Mouse (Mus musculus) MEL (cell line): Measurements from ENCODE around the gene Lypd4. TPM values are rescaled to one million over a fixed set of nuclear protein-coding genes. Genes with fewer than 3 reads are reported as not detected.

Experiments used
- DNase-seq: peaks from one replicate; pipeline ENCODE4 v3.0.0; 2011; ENCODE audit warnings: low read depth, low spot score
- H3K27ac ChIP-seq: 2 replicates; pipeline ENCODE4 v1.5.1; 2012; ENCODE audit warnings: low read depth, mild to moderate bottlenecking, control low read depth, low read length, moderate library complexity; ENCODE audit not compliant: control insufficient read depth
- H3K27me3 ChIP-seq, 2 experiments: fragments of 150-350 bp in 1 of 2; sonication (generic) in 1 of 2; 2 replicates each; pipeline ENCODE4 v1.6.1; 2012; ENCODE audit warnings: low read length in 2 of 2, mild to moderate bottlenecking in 2 of 2, improper control_type of control experiment in 1 of 2, moderate library complexity in 1 of 2; ENCODE audit not compliant: insufficient read depth in 2 of 2, control insufficient read depth in 1 of 2
- H3K36me3 ChIP-seq, 2 experiments: 2 replicates each; pipeline ENCODE4 v1.6.1; 2012 to 2014; ENCODE audit warnings: low read length in 2 of 2, improper control_type of control experiment in 1 of 2, inconsistent platforms in 1 of 2, mild to moderate bottlenecking in 1 of 2; ENCODE audit not compliant: insufficient read depth in 2 of 2, control insufficient read depth in 1 of 2
- H3K4me1 ChIP-seq, 2 experiments: fragments of 150-350 bp in 1 of 2; sonication (generic) in 1 of 2; 2 replicates each; pipeline ENCODE4 v1.6.1; 2012; ENCODE audit warnings: low read length in 2 of 2, improper control_type of control experiment in 1 of 2, mild to moderate bottlenecking in 1 of 2; ENCODE audit not compliant: insufficient read depth in 2 of 2, control insufficient read depth in 1 of 2
- H3K4me3 ChIP-seq, 2 experiments: fragments of 150-350 bp in 1 of 2; sonication (generic) in 1 of 2; 2 replicates each; pipeline ENCODE4 v1.5.1; 2012; ENCODE audit warnings: low read depth in 2 of 2, low read length in 2 of 2, mild to moderate bottlenecking in 2 of 2, moderate library complexity in 2 of 2, control low read depth in 1 of 2, improper control_type of control experiment in 1 of 2; ENCODE audit not compliant: control insufficient read depth in 1 of 2, insufficient read depth in 1 of 2
- H3K79me2 ChIP-seq: 2 replicates; pipeline ENCODE4 v1.6.1; 2012; ENCODE audit warnings: mild to moderate bottlenecking, low read length, moderate library complexity; ENCODE audit not compliant: control insufficient read depth, poor library complexity, insufficient read depth
- H3K9ac ChIP-seq: 2 replicates; pipeline ENCODE4 v1.6.1; 2012; ENCODE audit warnings: low read depth, mild to moderate bottlenecking, control low read depth, low read length, moderate library complexity; ENCODE audit not compliant: control insufficient read depth, poor library complexity, severe bottlenecking
- H3K9me3 ChIP-seq: fragments of 150-350 bp; sonication (generic); replicated peaks from 2 replicates; pipeline ENCODE4 v1.6.1; 2012; ENCODE audit warnings: mild to moderate bottlenecking, low read length, improper control_type of control experiment, moderate library complexity; ENCODE audit not compliant: insufficient read depth
- CHD1 ChIP-seq: IDR thresholded peaks from 2 replicates; pipeline ENCODE4 v1.6.1; 2012; ENCODE audit warnings: low read depth, mild to moderate bottlenecking, inconsistent platforms, low read length, improper control_type of control experiment
- ETS1 ChIP-seq: IDR thresholded peaks from 2 replicates; pipeline ENCODE4 v1.6.1; 2012; ENCODE audit warnings: low read depth, mild to moderate bottlenecking, inconsistent platforms, low read length, improper control_type of control experiment, moderate library complexity
- GABPA ChIP-seq: IDR thresholded peaks from 2 replicates; pipeline ENCODE4 v1.6.1; 2012; ENCODE audit warnings: low read depth, mild to moderate bottlenecking, inconsistent platforms, low read length, improper control_type of control experiment, moderate library complexity
- KAT2A ChIP-seq: conservative IDR thresholded peaks from 2 replicates; pipeline ENCODE4 v1.6.1; 2012; ENCODE audit warnings: low read depth, low read length, improper control_type of control experiment, inconsistent platforms
- MAX ChIP-seq: IDR thresholded peaks from 2 replicates; pipeline ENCODE4 v1.6.1; 2011; ENCODE audit warnings: low read length, improper control_type of control experiment
- MEF2A ChIP-seq: IDR thresholded peaks from 2 replicates; pipeline ENCODE4 v1.6.1; 2014; ENCODE audit warnings: low read depth, mild to moderate bottlenecking, inconsistent platforms, low read length, improper control_type of control experiment; ENCODE audit not compliant: poor library complexity, insufficient replicate concordance, severe bottlenecking; ENCODE audit errors: extremely low read depth
- POLR2AphosphoS5 ChIP-seq: IDR thresholded peaks from 2 replicates; pipeline ENCODE4 v1.6.1; 2012; ENCODE audit warnings: low read depth, borderline replicate concordance, mild to moderate bottlenecking, inconsistent platforms, low read length, moderate library complexity, mixed read lengths
- RAD21 ChIP-seq: IDR thresholded peaks from 2 replicates; pipeline ENCODE4 v1.6.1; 2011; ENCODE audit warnings: mild to moderate bottlenecking, low read depth, low read length, improper control_type of control experiment
- TCF12 ChIP-seq: IDR thresholded peaks from 2 replicates; pipeline ENCODE4 v1.6.1; 2014; ENCODE audit warnings: low read depth, mild to moderate bottlenecking, inconsistent platforms, low read length, improper control_type of control experiment, moderate library complexity
- USF1 ChIP-seq: IDR thresholded peaks from 2 replicates; pipeline ENCODE4 v1.6.1; 2014; ENCODE audit warnings: low read depth, mild to moderate bottlenecking, inconsistent platforms, low read length, improper control_type of control experiment, moderate library complexity
- ZKSCAN1 ChIP-seq: IDR thresholded peaks from 2 replicates; pipeline ENCODE4 v1.6.1; 2012; ENCODE audit warnings: low read depth, mild to moderate bottlenecking, inconsistent platforms, low read length, improper control_type of control experiment, moderate library complexity
- ZMIZ1 ChIP-seq: IDR thresholded peaks from 2 replicates; pipeline ENCODE4 v1.6.1; 2012; ENCODE audit warnings: low read depth, mild to moderate bottlenecking, inconsistent platforms, low read length, improper control_type of control experiment, moderate library complexity
- polyA plus RNA-seq, 2 experiments: library from polyadenylated mRNA; stranded (reverse) in 1 of 2; unstranded in 1 of 2; fragments of >175 nt in 1 of 2; fragments of >200 nt in 1 of 2; gene quantifications; 2 replicates each; pipeline versions ENCODE4 v1.2.1 to v1.2.4; 2012; ENCODE audit warnings: low replicate concordance in 2 of 2, low read depth in 1 of 2; ENCODE audit not compliant: insufficient read length in 2 of 2, insufficient read depth in 1 of 2, missing spikeins in 1 of 2
- total RNA-seq: library from RNA; depleted of rRNA; stranded (reverse); fragments of 300-350 nt; gene quantifications from 2 replicates; pipeline ENCODE4 v1.2.3, GENCODE M21; 2012

Gene Lypd4
- total and polyA plus RNA-seq, 3 experiments, result not detected

DNA sequence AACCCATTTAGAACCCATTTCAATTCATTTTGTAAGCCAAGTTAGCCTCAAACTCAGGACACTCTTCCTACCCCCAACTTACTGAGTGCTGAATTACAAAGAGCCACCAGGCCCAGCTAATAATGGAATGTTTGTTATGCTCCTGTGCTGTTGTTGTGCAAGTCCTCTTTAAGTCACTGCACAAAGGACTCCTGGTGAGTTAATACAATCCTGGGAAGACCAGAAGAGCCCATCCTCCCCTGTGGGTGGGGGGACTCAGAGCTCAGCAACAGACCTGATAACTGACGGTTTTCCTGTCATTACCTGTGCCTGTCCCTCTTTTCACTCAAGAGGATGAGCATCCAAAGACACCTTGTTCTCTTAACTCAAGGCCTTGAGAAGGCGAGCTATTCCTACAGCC, 9.9 kb upstream of the Lypd4 start:
- no peak for DNase-seq
- Histone ChIP-seq H3K27ac (no peak overlapping the region), H3K27me3 (peaks cover 20 to 28% of the 10 kb centered on the region in 2 experiments), H3K9me3 (no peaks in the 10 kb centered on the region), H3K4me3 (no peak overlapping the region), H3K36me3 (no peaks in the 10 kb centered on the region), H3K9ac (no peak overlapping the region), H3K4me1 (peaks cover 0 to 5% of the 10 kb centered on the region in 2 experiments; a peak in 2 of 4 replicates), H3K79me2 (peaks cover 2% of the 10 kb centered on the region)
- no peak for TF ChIP-seq POLR2AphosphoS5
- TF ChIP-seq MAX, result no peak
- TF ChIP-seq ZMIZ1, result no peak

DNA sequence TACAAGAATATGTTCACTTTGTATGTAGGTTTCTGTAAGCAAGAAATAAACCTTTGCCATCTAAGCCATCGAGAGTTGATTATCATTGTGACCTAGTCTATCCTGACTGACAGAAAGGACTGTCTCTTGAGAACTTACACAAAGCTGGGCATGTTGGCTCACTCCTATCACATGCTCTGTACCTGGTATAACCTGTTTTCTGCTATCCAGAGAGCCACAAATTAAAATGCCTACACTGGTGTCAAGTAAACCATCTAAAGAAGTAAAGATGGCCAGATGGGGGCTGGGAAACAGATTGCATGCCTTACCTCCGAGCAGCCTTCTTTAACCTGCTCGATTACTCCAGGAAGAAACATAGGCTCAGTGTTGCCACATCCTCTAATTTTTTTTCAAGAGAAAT, 7.8 kb upstream of the Lypd4 start:
- Histone ChIP-seq H3K36me3 (no peaks in the 10 kb centered on the region), H3K27me3 (peaks cover 25 to 31% of the 10 kb centered on the region in 2 experiments)

DNA sequence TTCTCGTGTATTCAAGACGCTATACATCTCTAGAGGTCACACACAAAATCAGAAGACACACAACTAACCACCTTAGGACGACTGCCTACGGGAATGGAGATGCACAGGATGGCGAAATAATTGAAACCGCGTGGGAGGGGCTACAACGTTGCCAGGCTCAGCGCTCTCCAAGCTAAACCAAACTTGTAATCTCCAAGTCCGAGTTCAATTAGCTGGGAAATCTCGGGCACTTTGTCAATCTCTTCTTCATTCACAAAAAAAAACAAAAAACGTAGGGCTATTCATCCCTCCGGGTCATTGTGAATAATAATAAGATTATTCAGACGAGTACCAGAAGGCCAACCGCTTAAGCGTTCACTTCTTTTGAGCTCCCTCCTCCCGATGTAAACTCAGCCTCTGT, 661 bp downstream of the Lypd4 start:
- no peaks in the 10 kb centered on the region for H3K79me2 ChIP-seq
- no peak overlapping the region for H3K4me3 ChIP-seq
- H3K4me1 ChIP-seq, result no peaks in the 10 kb centered on the region
- no peaks in the 10 kb centered on the region for H3K9me3 ChIP-seq
- no peak for TF ChIP-seq MEF2A
- TF ChIP-seq RAD21, result no peak
- TF ChIP-seq ETS1, result no peak
- no peak for TF ChIP-seq GABPA
- TF ChIP-seq USF1, result no peak
- no peak for TF ChIP-seq CHD1
- TF ChIP-seq TCF12, result no peak
- TF ChIP-seq ZKSCAN1, result no peak
- H3K36me3 ChIP-seq, result no peaks in the 10 kb centered on the region
- H3K9ac ChIP-seq, result no peak overlapping the region
- no peak for DNase-seq
- H3K27me3 ChIP-seq, result peaks cover 5 to 16% of the 10 kb centered on the region in 2 experiments
- H3K27ac ChIP-seq, result no peak overlapping the region

More for the DNA sequence above, 7.8 kb upstream of the Lypd4 start:
- Histone ChIP-seq H3K27ac (no peak overlapping the region), H3K4me3 (no peak overlapping the region), H3K79me2 (no peaks in the 10 kb centered on the region), H3K9me3 (no peaks in the 10 kb centered on the region), H3K9ac (no peak overlapping the region), H3K4me1 (peaks cover 0 to under 1% of the 10 kb centered on the region in 2 experiments; a peak in 2 of 4 replicates)
- no peak for DNase-seq
- no peak for TF ChIP-seq KAT2A
